Mouse (Mus musculus): ENCODE data around the gene Got1.

DNA sequence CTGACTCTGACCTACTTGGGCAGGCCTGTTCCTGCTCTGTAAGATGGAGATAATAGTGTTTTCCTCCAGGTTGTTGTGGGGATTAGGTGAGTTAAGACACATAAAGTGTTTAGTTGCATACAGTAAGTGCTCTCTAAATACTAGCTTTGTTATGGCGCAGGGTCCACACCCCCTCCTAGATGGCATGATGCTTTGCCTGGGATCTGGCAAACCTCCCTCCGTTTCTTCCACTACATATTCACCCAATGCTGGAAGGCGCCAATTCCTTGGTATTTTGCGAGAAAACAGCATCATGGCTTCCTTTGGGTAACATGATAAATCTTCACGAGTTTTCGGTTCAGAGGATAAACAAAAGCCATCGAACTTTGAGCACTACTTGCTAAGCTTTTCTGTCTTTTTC is 1.2 kb upstream of the Got1 start:
- TF ChIP-seq EP300 (IDR thresholded peaks at IDR 0.05; ENCODE audit: insufficient read depth, low read depth, low read length) (no peak), POLR2A (IDR thresholded peaks at IDR 0.05; ENCODE audit: insufficient read depth, low read depth, low read length) (no peak)

Data from heart, adult 2 months (tissue).